21 mouse cellular contexts compared by ENCODE assay signal in genomic region chr4:154539703-154540102, GRCm38 (mm10).
DNase-seq lines count a peak whose midpoint lies in the region; ATAC-seq and TF ChIP-seq lines count a peak whose summit lies in the region.
"Had no signal": no experiment of that assay in that cellular context is flagged by ENCODE, and none has a peak within 500 bp of the region (broad histone marks: within the 10 kb centered on the region; RNA-seq: fewer than 3 reads in every experiment).

No protein-coding gene starts in this region.

- peaks cover 72% of the 10 kb centered on the region for H3K4me1 ChIP-seq in hindbrain, embryonic 10.5 days (replicated peaks)
- H3K4me1 ChIP-seq in hindbrain, embryonic 14.5 days (replicated peaks; ENCODE audit: control insufficient read depth, insufficient read depth, low read length) = peaks cover 32% of the 10 kb centered on the region
- H3K4me1 ChIP-seq in lung, embryonic 14.5 days (ENCODE audit: insufficient read depth) = peaks cover 21% of the 10 kb centered on the region
- 0 out of 2 replicates have a peak, but pooled peaks cover 6% of the 10 kb centered on the region for H3K4me1 ChIP-seq in lung, postnatal 0 days (ENCODE audit: insufficient read depth, low read depth, low read length)
- H3K4me1 ChIP-seq in stomach, embryonic 16.5 days (ENCODE audit: control insufficient read depth, insufficient read depth, low read length) = peaks cover 32% of the 10 kb centered on the region
- no peaks in the 10 kb centered on the region; the same call in 1 of the 2 replicates for H3K4me1 ChIP-seq in stomach, postnatal 0 days (replicated peaks; ENCODE audit: control insufficient read depth, insufficient read depth)

- H3K4me2 ChIP-seq in hindbrain, embryonic 14.5 days (replicated peaks) = no peak overlapping the region
- no peak overlapping the region for H3K4me2 ChIP-seq in lung, embryonic 14.5 days
- H3K4me2 ChIP-seq in lung, postnatal 0 days (replicated peaks; ENCODE audit: low read depth, low read length) = no peak overlapping the region
- no peak overlapping the region for H3K4me2 ChIP-seq in stomach, embryonic 16.5 days (ENCODE audit: low read depth, low read length)
- no peak overlapping the region for H3K4me2 ChIP-seq in stomach, postnatal 0 days (replicated peaks; ENCODE audit: low read depth)
- H3K4me2 ChIP-seq: forebrain, embryonic 13.5 days; heart, embryonic 15.5 days had no signal

- H3K27me3 ChIP-seq in hindbrain, embryonic 10.5 days (ENCODE audit: insufficient read depth, poor library complexity, severe bottlenecking) = peaks cover 62% of the 10 kb centered on the region
- no peaks in the 10 kb centered on the region for H3K27me3 ChIP-seq in hindbrain, embryonic 14.5 days (ENCODE audit: control insufficient read depth, insufficient read depth, low read length)
- peaks cover 6% of the 10 kb centered on the region; the same call in 1 of the 2 replicates for H3K27me3 ChIP-seq in lung, embryonic 14.5 days (ENCODE audit: insufficient read depth, low read length)
- no peaks in the 10 kb centered on the region for H3K27me3 ChIP-seq in lung, postnatal 0 days (replicated peaks; ENCODE audit: insufficient read depth, low read length)
- no peaks in the 10 kb centered on the region; the same call in 1 of the 2 replicates for H3K27me3 ChIP-seq in stomach, embryonic 16.5 days (ENCODE audit: control insufficient read depth, insufficient read depth, low read length)
- no peaks in the 10 kb centered on the region for H3K27me3 ChIP-seq in stomach, postnatal 0 days (ENCODE audit: control insufficient read depth, insufficient read depth, low read length)
- H3K27me3 ChIP-seq: heart, embryonic 15.5 days had no signal

- TF ChIP-seq CTCF in lung, embryonic 14.5 days (IDR thresholded peaks at IDR 0.05; ENCODE audit: low read depth) = no peak
- no peak for TF ChIP-seq CTCF in lung, postnatal 0 days (IDR thresholded peaks at IDR 0.05)
- TF ChIP-seq CTCF in stomach, postnatal 0 days (IDR thresholded peaks at IDR 0.05; ENCODE audit: low read depth) = no peak

- H3K36me3 ChIP-seq in hindbrain, embryonic 10.5 days = no peaks in the 10 kb centered on the region
- no peaks in the 10 kb centered on the region for H3K36me3 ChIP-seq in hindbrain, embryonic 14.5 days (replicated peaks; ENCODE audit: control insufficient read depth, insufficient read depth)
- H3K36me3 ChIP-seq in lung, embryonic 14.5 days (ENCODE audit: insufficient read depth) = no peaks in the 10 kb centered on the region
- H3K36me3 ChIP-seq in lung, postnatal 0 days (ENCODE audit: insufficient read depth, low read length) = no peaks in the 10 kb centered on the region
- H3K36me3 ChIP-seq in stomach, embryonic 16.5 days (ENCODE audit: control insufficient read depth, insufficient read depth, low read length) = no peaks in the 10 kb centered on the region
- no peaks in the 10 kb centered on the region for H3K36me3 ChIP-seq in stomach, postnatal 0 days (ENCODE audit: control insufficient read depth, insufficient read depth, low read length)
- H3K36me3 ChIP-seq: G1E; heart, embryonic 15.5 days had no signal

- H3K4me3 ChIP-seq in hindbrain, embryonic 10.5 days = no peak overlapping the region
- H3K4me3 ChIP-seq in hindbrain, embryonic 14.5 days (replicated peaks; ENCODE audit: low read length) = no peak overlapping the region
- H3K4me3 ChIP-seq in lung, embryonic 14.5 days (ENCODE audit: low read depth, low read length) = no peak overlapping the region
- H3K4me3 ChIP-seq in lung, postnatal 0 days (ENCODE audit: low read depth, low read length) = no peak overlapping the region
- no peak overlapping the region for H3K4me3 ChIP-seq in stomach, embryonic 16.5 days (replicated peaks; ENCODE audit: low read length)
- no peak overlapping the region for H3K4me3 ChIP-seq in stomach, postnatal 0 days (ENCODE audit: low read depth, low read length)
- H3K4me3 ChIP-seq: forebrain, embryonic 13.5 days; heart, embryonic 15.5 days had no signal

- 83% methylated on average over 12 of the region's 12 CpGs for WGBS in hindbrain, embryonic 10.5 days
- 51% methylated on average over 12 of the region's 12 CpGs for WGBS in hindbrain, embryonic 14.5 days
- WGBS in lung, embryonic 14.5 days = 50% methylated on average over 12 of the region's 12 CpGs
- 59% methylated on average over 12 of the region's 12 CpGs for WGBS in lung, postnatal 0 days
- 41% methylated on average over 12 of the region's 12 CpGs for WGBS in stomach, embryonic 16.5 days
- WGBS in stomach, postnatal 0 days = 45% methylated on average over 12 of the region's 12 CpGs

- peak overlapping the region; percentile 24; the same call in 1 of the 2 replicates for H3K27ac ChIP-seq in hindbrain, embryonic 10.5 days
- H3K27ac ChIP-seq in hindbrain, embryonic 14.5 days = no peak overlapping the region
- H3K27ac ChIP-seq in lung, embryonic 14.5 days (ENCODE audit: low read depth) = no peak overlapping the region
- no peak overlapping the region for H3K27ac ChIP-seq in lung, postnatal 0 days (ENCODE audit: low read length)
- peak overlapping the region; percentile 26; the same call in 1 of the 2 replicates for H3K27ac ChIP-seq in stomach, embryonic 16.5 days (ENCODE audit: low read length)
- H3K27ac ChIP-seq in stomach, postnatal 0 days (replicated peaks) = no peak overlapping the region
- H3K27ac ChIP-seq: heart, embryonic 15.5 days; hindbrain, postnatal 0 days had no signal

- no peaks in the 10 kb centered on the region for H3K9me3 ChIP-seq in hindbrain, embryonic 10.5 days
- no peaks in the 10 kb centered on the region for H3K9me3 ChIP-seq in hindbrain, embryonic 14.5 days (ENCODE audit: control insufficient read depth, low read length)
- no peaks in the 10 kb centered on the region for H3K9me3 ChIP-seq in lung, embryonic 14.5 days (ENCODE audit: low read depth, low read length)
- no peaks in the 10 kb centered on the region for H3K9me3 ChIP-seq in lung, postnatal 0 days (ENCODE audit: low read length)
- no peaks in the 10 kb centered on the region for H3K9me3 ChIP-seq in stomach, embryonic 16.5 days (replicated peaks; ENCODE audit: control insufficient read depth, low read length)
- no peaks in the 10 kb centered on the region for H3K9me3 ChIP-seq in stomach, postnatal 0 days (ENCODE audit: control insufficient read depth, low read length)
- H3K9me3 ChIP-seq: forebrain, embryonic 13.5 days; heart, embryonic 15.5 days had no signal

- peak; percentile 39 for DNase-seq in embryo, embryonic 11 days
- DNase-seq in embryo, embryonic 10.5 days (ENCODE audit: low spot score) = no peak
- no peak for DNase-seq in hindbrain, embryonic 10.5 days (ENCODE audit: low spot score)
- no peak for DNase-seq in hindbrain, embryonic 14.5 days (ENCODE audit: low spot score)
- peak; percentile 37 for DNase-seq in lung, embryonic 14.5 days
- DNase-seq in lung, postnatal 0 days (ENCODE audit: low spot score) = no peak
- DNase-seq in stomach, postnatal 0 days (ENCODE audit: low spot score) = no peak
- DNase-seq: adrenal gland, postnatal 10 days; B cell, adult 2 months; cerebellum, adult 11 months; cerebellum, adult 8-10 months; cerebellum, postnatal 14 days; forebrain, postnatal 0 days; gastrocnemius, postnatal 14 days; heart, postnatal 36 days had no signal

- ATAC-seq in hindbrain, embryonic 14.5 days (ENCODE audit: low FRiP score) = no peak
- ATAC-seq in lung, embryonic 14.5 days (ENCODE audit: insufficient read depth) = no peak
- no peak for ATAC-seq in lung, postnatal 0 days
- no peak for ATAC-seq in stomach, embryonic 16.5 days (ENCODE audit: insufficient read depth, low FRiP score)
- no peak for ATAC-seq in stomach, postnatal 0 days (ENCODE audit: low FRiP score, low TSS enrichment)
- ATAC-seq: CD4-positive, CD25-positive, alpha-beta regulatory T cell, adult 4 months; forebrain, embryonic 13.5 days; forebrain, postnatal 0 days; hindbrain, postnatal 0 days had no signal

- no peak for TF ChIP-seq EP300 in lung, postnatal 0 days (IDR thresholded peaks at IDR 0.05)
- TF ChIP-seq EP300 in stomach, postnatal 0 days (optimal IDR thresholded peaks at IDR 0.05) = no peak

- H3K9ac ChIP-seq in hindbrain, embryonic 14.5 days = no peak overlapping the region
- no peak overlapping the region for H3K9ac ChIP-seq in lung, embryonic 14.5 days
- no peak overlapping the region for H3K9ac ChIP-seq in lung, postnatal 0 days (replicated peaks; ENCODE audit: low read depth)
- H3K9ac ChIP-seq in stomach, embryonic 16.5 days (ENCODE audit: low read length) = no peak overlapping the region
- no peak overlapping the region for H3K9ac ChIP-seq in stomach, postnatal 0 days (ENCODE audit: low read length)
- H3K9ac ChIP-seq: forebrain, embryonic 13.5 days; forebrain, postnatal 0 days; heart, embryonic 15.5 days had no signal

Comparison
In these comparisons a context has a peak if more than half of its experiments do, and no peak if none do; other contexts are left out.
1. DNase-seq: peak in embryo, embryonic 11 days (single experiment) and lung, embryonic 14.5 days (single experiment); none in embryo, embryonic 10.5 days (single experiment), hindbrain, embryonic 10.5 days (single experiment), hindbrain, embryonic 14.5 days (single experiment), lung, postnatal 0 days (single experiment) and stomach, postnatal 0 days (single experiment).
2. H3K27ac ChIP-seq: peak in hindbrain, embryonic 10.5 days (single experiment) and stomach, embryonic 16.5 days (single experiment); none in hindbrain, embryonic 14.5 days (single experiment), lung, embryonic 14.5 days (single experiment), lung, postnatal 0 days (single experiment) and stomach, postnatal 0 days (single experiment).